Mouse (Mus musculus) subcutaneous adipose tissue, adult 2 months (tissue): Measurements from ENCODE around the gene P4ha2. TPM values are rescaled to one million over a fixed set of nuclear protein-coding genes. Genes with fewer than 3 reads are reported as not detected.

Experiments used
- polyA plus RNA-seq: library from polyadenylated mRNA; depleted of rRNA; stranded (reverse); fragments of >200 nt; gene quantifications from 2 replicates; pipeline ENCODE4 v1.2.3, GENCODE M21; 2012; ENCODE audit warnings: low replicate concordance; rRNA removed

The P4ha2 gene
- polyA plus RNA-seq = 26.3 and 47.4 TPM in 2 replicates

DNA sequence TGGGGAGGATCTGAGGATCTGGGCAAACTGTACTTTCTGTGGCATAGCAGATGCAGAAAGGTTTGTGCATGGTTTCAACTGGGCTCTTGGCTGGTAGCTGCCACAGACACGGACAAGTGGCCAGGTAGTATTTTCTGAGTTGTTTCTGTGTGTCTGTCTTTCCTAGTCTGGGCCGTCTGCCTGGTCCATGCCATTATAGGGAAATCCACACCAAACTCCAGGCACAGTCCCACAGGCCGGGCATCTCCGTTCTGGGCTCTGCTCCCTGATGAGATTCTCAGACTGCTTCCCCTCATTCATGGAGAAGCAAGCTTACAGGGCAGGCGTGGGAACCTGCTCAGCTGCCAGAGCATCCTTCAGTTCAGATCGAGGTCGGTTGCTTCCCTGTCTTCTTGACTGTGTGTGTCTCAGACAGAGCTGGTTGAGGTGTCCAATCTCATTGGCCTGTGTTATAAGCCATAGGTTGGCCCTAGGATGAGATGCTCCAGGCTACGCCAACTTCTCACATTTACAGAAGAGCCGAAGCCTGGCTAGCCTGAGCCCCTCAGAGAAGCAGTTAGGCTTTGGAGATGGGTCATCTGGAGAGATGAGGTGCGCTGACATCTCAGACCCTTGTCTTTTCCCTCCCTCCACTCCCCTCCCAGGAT is at the start of gene P4ha2:
Gene P4ha2 (plus strand): TSS at position 51 of the 647 bp plus-strand sequence.

DNA sequence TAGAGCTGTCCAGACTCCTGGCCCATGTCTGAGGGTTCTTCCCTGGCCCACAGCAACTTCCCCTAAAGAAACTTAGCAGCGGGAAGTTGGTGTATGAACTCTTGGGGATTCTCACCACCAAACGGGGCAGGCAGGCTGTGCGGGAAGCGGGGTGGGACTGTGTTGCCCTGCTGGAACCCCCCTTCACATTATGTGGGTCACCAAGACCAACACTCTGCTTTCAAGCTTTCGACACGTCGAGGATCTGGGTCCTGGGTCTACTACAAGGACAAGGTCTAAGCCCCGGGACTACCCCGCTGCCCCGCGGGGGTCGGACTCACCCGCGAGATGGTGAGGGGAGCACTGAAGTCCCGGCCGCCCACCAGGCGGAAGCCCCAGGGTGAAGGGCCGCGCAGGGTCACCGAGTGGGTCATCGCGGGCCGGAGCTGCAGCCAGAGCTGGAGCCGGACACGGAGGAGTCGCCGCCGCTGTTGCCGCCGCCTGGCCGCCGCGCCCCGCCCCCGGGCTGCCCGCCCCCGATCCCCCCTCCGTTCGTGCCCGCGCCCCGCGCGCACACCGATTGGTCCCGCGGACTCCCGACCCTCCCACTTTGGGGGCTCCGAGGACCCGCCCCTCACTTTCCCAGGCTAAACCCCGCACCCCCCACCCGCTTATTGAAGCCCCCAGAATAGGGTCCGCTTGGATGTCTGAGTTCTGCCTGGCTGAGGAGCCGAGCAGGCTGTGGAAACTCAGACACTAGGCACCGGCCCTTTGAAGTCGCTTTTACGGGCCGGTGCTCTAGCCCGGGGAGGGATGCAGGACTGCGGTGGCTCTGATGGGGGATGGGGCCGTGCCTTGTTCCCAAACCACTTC is 31.1 kb upstream of the P4ha2 start, which contains the start of gene Pdlim4:
Gene Pdlim4 (minus strand): TSS at position 495 of the 852 bp plus-strand sequence.

Other genes starting within 250 kb of the P4ha2 start
- gene Gm12216, start 240.8 kb upstream of the P4ha2 start, polyA plus RNA-seq = 10.8 and 17.1 TPM in 2 replicates
- gene Slc22a5, start 208.4 kb upstream of the P4ha2 start, polyA plus RNA-seq = 26.6 and 26.9 TPM in 2 replicates
- 3.2 and 9.1 TPM in 2 replicates for gene Slc22a21, start 119.8 kb upstream of the P4ha2 start, polyA plus RNA-seq
- 15.4 and 46.3 TPM in 2 replicates for gene Slc22a4, start 72.0 kb upstream of the P4ha2 start, polyA plus RNA-seq
- 52.5 and 268 TPM in 2 replicates for gene Pdlim4, start 31.1 kb upstream of the P4ha2 start, polyA plus RNA-seq
- gene Csf2, start 149.6 kb downstream of the P4ha2 start, polyA plus RNA-seq = not detected in 2 replicates
- gene Il3, start 167.2 kb downstream of the P4ha2 start, polyA plus RNA-seq = not detected in 2 replicates
- gene Acsl6, start 203.7 kb downstream of the P4ha2 start, polyA plus RNA-seq = 0.07 and 1.8 TPM in 2 replicates